Mouse (Mus musculus): Measurements from ENCODE around the gene Gm4791. TPM values are rescaled to one million over a fixed set of nuclear protein-coding genes. Genes with fewer than 3 reads are reported as not detected.

The Gm4791 gene
- not detected in 2 replicates for polyA plus RNA-seq (2012; rRNA removed)

DNA sequence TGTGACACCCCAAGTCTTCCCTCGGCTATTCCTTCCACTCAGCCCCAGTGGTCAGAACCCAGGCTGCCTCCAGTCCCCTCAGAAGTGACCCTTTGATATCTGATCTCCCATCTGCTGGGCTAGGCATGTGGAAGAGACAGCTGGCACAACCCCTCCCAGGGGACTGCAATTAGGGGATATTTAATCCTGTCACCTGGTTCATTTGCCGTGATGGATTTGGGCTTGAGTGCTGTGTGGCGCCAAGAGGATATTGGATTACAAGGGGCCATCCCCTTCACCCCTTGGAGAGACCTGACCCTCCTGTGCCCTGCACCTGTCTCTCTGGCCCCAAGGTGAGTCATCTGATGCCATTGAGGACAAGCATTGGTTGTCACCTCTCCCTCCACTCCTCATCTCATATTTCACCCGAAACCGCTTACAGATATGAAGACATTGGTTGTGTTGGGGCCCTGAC, at the start of gene Gm4791:
Gm4791 (plus strand) TSS at position 404 of the 454 bp plus-strand sequence.
- no peak within 1 kb of the TSS for H3K4me3 ChIP-seq (replicated peaks; ENCODE audit: insufficient read depth, low read depth, low read length)
- H3K27ac ChIP-seq (ENCODE audit: insufficient read depth, low read length) = no peak within 1 kb of the TSS
- no peak for DNase-seq
- no peaks in the 10 kb centered on the region for H3K4me1 ChIP-seq (ENCODE audit: control insufficient read depth, insufficient read depth, low read length)
- no peaks in the 10 kb centered on the region for H3K27me3 ChIP-seq (ENCODE audit: control insufficient read depth, insufficient read depth, low read length)
- TF ChIP-seq POLR2A (IDR thresholded peaks at IDR 0.05; ENCODE audit: borderline replicate concordance, insufficient read depth, low read length) = no peak
- TF ChIP-seq CTCF (IDR thresholded peaks at IDR 0.05; ENCODE audit: borderline replicate concordance, insufficient read depth, low read depth, low read length) = no peak
- whole genome bisulfite sequencing = 56% methylated on average over 5 of the region's 5 CpGs

DNA sequence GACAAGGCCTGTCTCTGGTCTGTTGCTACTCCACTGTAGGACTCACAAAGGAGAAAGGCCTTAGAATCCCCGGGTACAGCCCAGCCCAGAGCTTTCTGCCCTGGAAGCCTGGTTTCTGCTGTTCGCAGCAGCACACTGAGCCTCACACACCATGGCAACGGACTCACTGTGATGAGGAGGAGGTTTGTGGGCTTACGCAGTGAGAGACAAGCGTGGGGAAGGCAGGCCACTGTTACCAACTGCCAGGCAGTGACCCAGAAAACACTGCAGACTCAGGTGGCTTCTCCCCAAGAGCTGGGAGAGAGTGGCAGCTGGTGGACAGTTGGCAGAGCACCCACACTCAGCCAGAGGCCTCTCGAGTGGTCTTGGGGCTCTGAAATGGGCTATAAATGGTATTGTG, 42.3 kb upstream of the Gm4791 start:
- Histone ChIP-seq H3K4me3 (replicated peaks; ENCODE audit: insufficient read depth, low read depth, low read length) (no peak overlapping the region), H3K4me1 (ENCODE audit: control insufficient read depth, insufficient read depth, low read length) (peaks cover 7% of the 10 kb centered on the region), H3K27me3 (ENCODE audit: control insufficient read depth, insufficient read depth, low read length) (no peaks in the 10 kb centered on the region), H3K27ac (ENCODE audit: insufficient read depth, low read length) (no peak overlapping the region)
- TF ChIP-seq POLR2A (IDR thresholded peaks at IDR 0.05; ENCODE audit: borderline replicate concordance, insufficient read depth, low read length) = no peak
- no peak for TF ChIP-seq CTCF (IDR thresholded peaks at IDR 0.05; ENCODE audit: borderline replicate concordance, insufficient read depth, low read depth, low read length)
- WGBS = 29% methylated on average over 6 of the region's 6 CpGs
- DNase-seq = peak; percentile 16 to 19

GRCm38 (mm10) chr9:46957420-46957950, 41.1 kb upstream of the Gm4791 start:
- 71% methylated on average over 8 of the region's 8 CpGs for WGBS
- no peak overlapping the region for H3K4me3 ChIP-seq (replicated peaks; ENCODE audit: insufficient read depth, low read depth, low read length)
- DNase-seq = no peak
- no peak overlapping the region for H3K27ac ChIP-seq (ENCODE audit: insufficient read depth, low read length)
- no peaks in the 10 kb centered on the region for H3K27me3 ChIP-seq (ENCODE audit: control insufficient read depth, insufficient read depth, low read length)
- H3K4me1 ChIP-seq (ENCODE audit: control insufficient read depth, insufficient read depth, low read length) = peaks cover 7% of the 10 kb centered on the region
- TF ChIP-seq CTCF (IDR thresholded peaks at IDR 0.05; ENCODE audit: borderline replicate concordance, insufficient read depth, low read depth, low read length) = no peak
- no peak for TF ChIP-seq POLR2A (IDR thresholded peaks at IDR 0.05; ENCODE audit: borderline replicate concordance, insufficient read depth, low read length)

DNA sequence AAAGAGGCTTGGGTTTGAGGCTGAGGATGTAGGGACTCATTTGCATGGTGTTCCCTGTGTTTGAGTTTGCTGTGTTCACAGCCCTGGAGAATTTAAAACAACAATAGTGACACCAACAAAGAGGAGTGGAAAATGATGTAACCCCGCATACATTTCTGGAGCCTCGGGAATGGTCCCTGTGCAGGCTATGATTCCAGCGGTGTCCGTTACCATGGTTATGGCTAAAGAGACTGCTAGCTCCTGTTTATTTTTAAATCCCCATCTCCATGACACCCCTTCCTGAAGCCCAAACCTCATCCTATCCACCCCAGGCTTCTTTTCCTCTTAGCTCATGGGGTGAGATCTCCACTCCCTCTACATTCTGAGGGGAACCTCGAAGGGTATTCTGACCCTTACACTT, 32.5 kb upstream of the Gm4791 start:
- no peak overlapping the region for H3K27ac ChIP-seq (ENCODE audit: insufficient read depth, low read length)
- no peaks in the 10 kb centered on the region for H3K27me3 ChIP-seq (ENCODE audit: control insufficient read depth, insufficient read depth, low read length)
- DNase-seq = no peak
- H3K4me3 ChIP-seq (replicated peaks; ENCODE audit: insufficient read depth, low read depth, low read length) = no peak overlapping the region
- 75% methylated on average over 5 of the region's 5 CpGs for WGBS
- no peaks in the 10 kb centered on the region for H3K4me1 ChIP-seq (ENCODE audit: control insufficient read depth, insufficient read depth, low read length)
- TF ChIP-seq POLR2A (IDR thresholded peaks at IDR 0.05; ENCODE audit: borderline replicate concordance, insufficient read depth, low read length) = no peak
- no peak for TF ChIP-seq CTCF (IDR thresholded peaks at IDR 0.05; ENCODE audit: borderline replicate concordance, insufficient read depth, low read depth, low read length)

GRCm38 (mm10) chr9:46968970-46969369, 29.6 kb upstream of the Gm4791 start:
- H3K27ac ChIP-seq (ENCODE audit: insufficient read depth, low read length) = no peak overlapping the region

DNA sequence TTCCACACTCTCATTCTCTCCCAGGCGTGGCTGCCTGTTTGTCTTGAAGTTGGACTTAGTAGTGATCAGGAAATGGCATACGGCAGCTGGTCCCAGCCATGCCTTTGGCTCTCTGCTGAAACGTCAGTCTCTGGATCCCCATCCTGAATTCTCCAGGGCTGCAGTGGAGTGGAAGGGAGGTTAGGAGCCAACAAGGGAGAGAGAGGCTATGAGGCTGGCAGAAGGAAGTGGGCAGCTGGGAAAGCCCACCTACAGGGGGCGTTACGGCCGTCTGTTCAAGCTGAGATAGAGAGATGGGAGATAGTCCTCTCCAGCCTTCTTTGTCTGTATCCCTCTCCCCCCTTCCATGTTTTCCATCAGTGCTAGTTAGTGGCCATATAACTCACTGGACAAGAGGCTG, 29.1 kb upstream of the Gm4791 start:
- Histone ChIP-seq H3K4me3 (replicated peaks; ENCODE audit: insufficient read depth, low read depth, low read length) (no peak overlapping the region), H3K27ac (ENCODE audit: insufficient read depth, low read length) (no peak overlapping the region), H3K4me1 (ENCODE audit: control insufficient read depth, insufficient read depth, low read length) (no peaks in the 10 kb centered on the region), H3K27me3 (ENCODE audit: control insufficient read depth, insufficient read depth, low read length) (no peaks in the 10 kb centered on the region)
- WGBS = 28% methylated on average over 6 of the region's 6 CpGs
- DNase-seq = no peak
- TF ChIP-seq POLR2A (IDR thresholded peaks at IDR 0.05; ENCODE audit: borderline replicate concordance, insufficient read depth, low read length) (no peak), CTCF (IDR thresholded peaks at IDR 0.05; ENCODE audit: borderline replicate concordance, insufficient read depth, low read depth, low read length) (no peak)

More at GRCm38 (mm10) chr9:46968970-46969369, 29.6 kb upstream of the Gm4791 start:
- no peak for DNase-seq
- TF ChIP-seq POLR2A (IDR thresholded peaks at IDR 0.05; ENCODE audit: borderline replicate concordance, insufficient read depth, low read length) (no peak), CTCF (IDR thresholded peaks at IDR 0.05; ENCODE audit: borderline replicate concordance, insufficient read depth, low read depth, low read length) (no peak)
- 48% methylated on average over 6 of the region's 6 CpGs for WGBS
- Histone ChIP-seq H3K27me3 (ENCODE audit: control insufficient read depth, insufficient read depth, low read length) (no peaks in the 10 kb centered on the region), H3K4me1 (ENCODE audit: control insufficient read depth, insufficient read depth, low read length) (no peaks in the 10 kb centered on the region), H3K4me3 (replicated peaks; ENCODE audit: insufficient read depth, low read depth, low read length) (no peak overlapping the region)

DNA sequence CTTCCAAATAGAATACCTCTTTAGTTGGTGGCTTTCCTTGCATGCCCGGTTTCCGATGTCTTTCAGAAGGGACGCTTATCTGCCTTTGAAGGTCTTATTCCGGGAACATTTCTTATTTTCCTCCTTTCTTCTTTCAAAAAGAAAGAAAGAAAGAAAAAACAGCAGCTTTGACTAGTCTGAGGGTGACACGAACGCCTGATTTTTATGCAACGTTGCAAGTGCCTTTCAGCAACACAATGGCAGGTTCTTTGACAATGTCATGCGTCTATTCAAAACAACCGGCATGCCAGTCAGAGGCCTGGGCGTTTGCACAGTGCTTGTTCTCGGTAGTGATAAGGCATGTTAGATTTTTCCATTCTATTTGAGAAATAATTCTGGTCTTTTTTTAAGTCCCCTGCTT, 19.7 kb upstream of the Gm4791 start:
- TF ChIP-seq CTCF (IDR thresholded peaks at IDR 0.05; ENCODE audit: borderline replicate concordance, insufficient read depth, low read depth, low read length) = no peak
- TF ChIP-seq POLR2A (IDR thresholded peaks at IDR 0.05; ENCODE audit: borderline replicate concordance, insufficient read depth, low read length) = no peak
- DNase-seq = no peak
- Histone ChIP-seq H3K27me3 (ENCODE audit: control insufficient read depth, insufficient read depth, low read length) (no peaks in the 10 kb centered on the region), H3K4me3 (replicated peaks; ENCODE audit: insufficient read depth, low read depth, low read length) (no peak overlapping the region), H3K4me1 (ENCODE audit: control insufficient read depth, insufficient read depth, low read length) (no peaks in the 10 kb centered on the region), H3K27ac (ENCODE audit: insufficient read depth, low read length) (no peak overlapping the region)
- 65% methylated on average over 11 of the region's 11 CpGs for WGBS

DNA sequence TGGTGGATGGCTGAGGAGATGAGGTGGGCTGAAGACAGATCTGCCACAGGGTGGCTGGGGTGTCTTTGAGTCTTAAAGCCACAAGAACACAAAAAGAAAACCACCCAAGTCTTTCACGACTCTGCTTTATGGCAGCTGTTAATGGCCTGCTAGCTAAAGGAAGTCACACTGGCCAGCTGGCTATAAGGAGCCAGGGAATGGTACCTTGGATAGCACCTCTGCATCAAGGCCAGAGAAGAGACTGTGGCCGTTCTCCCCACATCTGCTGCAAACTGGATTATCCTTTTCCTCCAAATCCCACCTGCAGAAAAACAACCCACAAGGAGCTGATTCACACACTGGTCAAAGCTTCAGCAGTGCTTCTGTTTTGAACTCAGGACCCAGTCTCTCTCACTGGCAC, 18.4 kb upstream of the Gm4791 start:
- 58% methylated on average over 2 of the region's 2 CpGs for WGBS

More for the DNA sequence above, 18.4 kb upstream of the Gm4791 start:
- H3K4me3 ChIP-seq (replicated peaks; ENCODE audit: insufficient read depth, low read depth, low read length) = no peak overlapping the region
- no peaks in the 10 kb centered on the region for H3K4me1 ChIP-seq (ENCODE audit: control insufficient read depth, insufficient read depth, low read length)
- no peak for DNase-seq
- H3K27ac ChIP-seq (ENCODE audit: insufficient read depth, low read length) = no peak overlapping the region
- TF ChIP-seq POLR2A (IDR thresholded peaks at IDR 0.05; ENCODE audit: borderline replicate concordance, insufficient read depth, low read length) = no peak
- TF ChIP-seq CTCF (IDR thresholded peaks at IDR 0.05; ENCODE audit: borderline replicate concordance, insufficient read depth, low read depth, low read length) = no peak
- no peaks in the 10 kb centered on the region for H3K27me3 ChIP-seq (ENCODE audit: control insufficient read depth, insufficient read depth, low read length)

All from cerebellum, adult 2 months (tissue).